Mouse (Mus musculus): ENCODE data around the gene Irs3.

GRCm38 (mm10) chr5:137686127-137686790, 40.7 kb upstream of the Irs3 start:
- TF ChIP-seq CTCF (IDR thresholded peaks at IDR 0.05; ENCODE audit: extremely low read depth, insufficient read depth, insufficient read length, insufficient replicate concordance) (no peak), POLR2A (IDR thresholded peaks at IDR 0.05; ENCODE audit: low read depth, low read length) (no peak)
